8 mouse cellular contexts compared by ENCODE assay signal in the genomic region with DNA sequence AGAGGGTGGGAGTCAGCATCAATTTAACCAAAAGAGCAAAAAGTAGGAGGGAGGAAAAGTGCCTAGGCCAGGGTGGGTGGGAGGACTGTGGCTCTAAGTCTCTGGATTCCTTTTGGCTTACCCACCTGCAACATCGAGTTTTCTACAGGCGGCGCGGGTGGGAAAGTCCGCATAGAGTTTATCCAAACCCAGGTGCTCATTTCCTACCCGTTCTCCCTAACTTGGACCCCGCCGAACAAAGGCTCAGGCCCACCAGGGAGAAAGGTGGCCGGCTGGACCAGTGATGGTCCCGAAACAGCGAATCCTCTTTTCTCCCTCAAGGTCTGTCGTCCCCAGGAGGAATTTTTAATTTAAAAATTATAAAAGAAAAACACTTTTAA. TPM values are rescaled to one million over a fixed set of nuclear protein-coding genes. Genes with fewer than 3 reads are reported as not detected.
DNase-seq lines count a peak whose midpoint lies in the region; ATAC-seq and TF ChIP-seq lines count a peak whose summit lies in the region.

No protein-coding gene starts in this region.

- DNase-seq in lung, postnatal 25 days (ENCODE audit: low spot score), result no peak
- no peak for DNase-seq in forebrain, embryonic 10.5 days (ENCODE audit: extremely low spot score, low spot score)
- DNase-seq in induced T-regulatory cell, adult 2 months (ENCODE audit: low read depth), result peak; percentile 41
- no peak for DNase-seq in midbrain, postnatal 0 days (ENCODE audit: low spot score)
- no peak for DNase-seq in thymus, adult 2 months

- peak overlapping the region; percentile 70 for H3K4me2 ChIP-seq in lung, embryonic 15.5 days
- peak overlapping the region; percentile 48 for H3K4me2 ChIP-seq in midbrain, postnatal 0 days (ENCODE audit: low read depth, low read length, poor library complexity, severe bottlenecking)

- H3K27ac ChIP-seq in lung, embryonic 15.5 days, result no peak overlapping the region
- no peak overlapping the region for H3K27ac ChIP-seq in forebrain, embryonic 10.5 days
- H3K27ac ChIP-seq in midbrain, postnatal 0 days (ENCODE audit: low read depth, low read length), result no peak overlapping the region
- no peak overlapping the region for H3K27ac ChIP-seq in thymus, adult 2 months (ENCODE audit: control insufficient read depth, insufficient read depth, low read length)

- ATAC-seq in lung, embryonic 15.5 days (ENCODE audit: borderline replicate concordance, extremely low read depth, low FRiP score, low TSS enrichment), result no peak
- ATAC-seq in midbrain, postnatal 0 days (ENCODE audit: low FRiP score), result no peak
- no peak for ATAC-seq in monocyte, adult 5-6 weeks (replicated peaks; ENCODE audit: insufficient number of reproducible peaks, low FRiP score, low TSS enrichment, poor library complexity, severe bottlenecking)
- no peak for ATAC-seq in megakaryocyte-erythroid progenitor cell, adult 5-6 weeks (replicated peaks; ENCODE audit: low FRiP score, low TSS enrichment, poor library complexity, severe bottlenecking)

- peaks cover 88% of the 10 kb centered on the region for H3K27me3 ChIP-seq in lung, embryonic 15.5 days
- H3K27me3 ChIP-seq in forebrain, embryonic 10.5 days (ENCODE audit: poor library complexity, severe bottlenecking), result peaks cover 96% of the 10 kb centered on the region
- peaks cover 50% of the 10 kb centered on the region for H3K27me3 ChIP-seq in midbrain, postnatal 0 days (ENCODE audit: insufficient read depth, low read length)
- peaks cover 47% of the 10 kb centered on the region for H3K27me3 ChIP-seq in thymus, adult 2 months (ENCODE audit: control insufficient read depth, insufficient read depth, low read length)

- 2% methylated on average over 12 of the region's 12 CpGs for WGBS in lung, embryonic 15.5 days
- WGBS in forebrain, embryonic 10.5 days, result 0% methylated on average over 12 of the region's 12 CpGs
- WGBS in midbrain, postnatal 0 days, result 0% methylated on average over 12 of the region's 12 CpGs
- 13% methylated on average over 12 of the region's 12 CpGs for WGBS in thymus, adult 2 months

- H3K4me3 ChIP-seq in lung, embryonic 15.5 days, result peak overlapping the region; percentile 44
- H3K4me3 ChIP-seq in forebrain, embryonic 10.5 days, result peak overlapping the region; percentile 54
- peak overlapping the region; percentile 20; the same call in 1 of the 2 replicates for H3K4me3 ChIP-seq in midbrain, postnatal 0 days (ENCODE audit: low read depth, low read length)
- no peak overlapping the region for H3K4me3 ChIP-seq in thymus, adult 2 months (ENCODE audit: control insufficient read depth, insufficient read depth, low read length)

- H3K36me3 ChIP-seq in lung, embryonic 15.5 days, result no peaks in the 10 kb centered on the region
- no peaks in the 10 kb centered on the region for H3K36me3 ChIP-seq in forebrain, embryonic 10.5 days (replicated peaks)
- no peaks in the 10 kb centered on the region for H3K36me3 ChIP-seq in midbrain, postnatal 0 days (ENCODE audit: insufficient read depth, low read length)
- no peaks in the 10 kb centered on the region for H3K36me3 ChIP-seq in thymus, adult 2 months (ENCODE audit: control insufficient read depth, insufficient read depth, low read length)

- no peak overlapping the region for H3K9ac ChIP-seq in lung, embryonic 15.5 days
- no peak overlapping the region for H3K9ac ChIP-seq in midbrain, postnatal 0 days (replicated peaks; ENCODE audit: low read length, poor library complexity, severe bottlenecking)

- no peaks in the 10 kb centered on the region for H3K9me3 ChIP-seq in lung, embryonic 15.5 days
- H3K9me3 ChIP-seq in forebrain, embryonic 10.5 days, result no peaks in the 10 kb centered on the region
- H3K9me3 ChIP-seq in midbrain, postnatal 0 days (ENCODE audit: low read length), result no peaks in the 10 kb centered on the region

- TF ChIP-seq CTCF in midbrain, postnatal 0 days (IDR thresholded peaks at IDR 0.05), result no peak
- no peak for TF ChIP-seq CTCF in thymus, adult 2 months (IDR thresholded peaks at IDR 0.05; ENCODE audit: borderline replicate concordance, control insufficient read depth, extremely low read depth, insufficient read depth, low read length, poor library complexity)

- TF ChIP-seq POLR2A in thymus, adult 2 months (IDR thresholded peaks at IDR 0.05; ENCODE audit: control insufficient read depth, extremely low read depth, insufficient read depth, low read length, poor library complexity), result no peak

- peaks cover 47% of the 10 kb centered on the region for H3K4me1 ChIP-seq in lung, embryonic 15.5 days
- peaks cover 56% of the 10 kb centered on the region for H3K4me1 ChIP-seq in forebrain, embryonic 10.5 days
- H3K4me1 ChIP-seq in midbrain, postnatal 0 days (ENCODE audit: insufficient read depth, low read length), result no peaks in the 10 kb centered on the region
- H3K4me1 ChIP-seq in thymus, adult 2 months (replicated peaks; ENCODE audit: control insufficient read depth, insufficient read depth, low read length), result peaks cover 15% of the 10 kb centered on the region

RNA-seq across cellular contexts. Expression of gene Isl2, which starts 1.9 kb away (rescaled TPM):
- 0.27 TPM in 1 of 2 replicates, not detected in the other for polyA plus RNA-seq in lung, embryonic 15.5 days (2015; fragmentation: Nextera tagmentation; extraction: Ambion mirVana)
- polyA plus RNA-seq in forebrain, embryonic 10.5 days (2016; fragmentation: Nextera tagmentation; extraction: Ambion mirVana), result 1.0 TPM in 2 replicates
- 0.14 TPM in 1 of 2 replicates, not detected in the other for total RNA-seq in midbrain, postnatal 0 days (2014; rRNA removed)
- polyA plus RNA-seq in midbrain, postnatal 0 days (2015; fragmentation: Nextera tagmentation; extraction: Ambion mirVana), result 0.39 TPM in 1 of 2 replicates, not detected in the other
- polyA plus RNA-seq in thymus, adult 2 months (2012; rRNA removed), result 3.8 and 4.5 TPM in 2 replicates
- not detected in 3 replicates for total RNA-seq in monocyte, adult 5-6 weeks (2017)
- total RNA-seq in megakaryocyte-erythroid progenitor cell, adult 5-6 weeks (2014; fragmentation: Nextera tagmentation), result not detected in 2 replicates
- not detected in 2 replicates for total RNA-seq in megakaryocyte-erythroid progenitor cell, adult 5-6 weeks (2017)

RNA-seq across cellular contexts. Expression of gene Etfa, which starts 28.3 kb away (rescaled TPM):
- 205 and 209 TPM in 2 replicates for polyA plus RNA-seq in lung, embryonic 15.5 days (2015; fragmentation: Nextera tagmentation; extraction: Ambion mirVana)
- polyA plus RNA-seq in forebrain, embryonic 10.5 days (2016; fragmentation: Nextera tagmentation; extraction: Ambion mirVana), result 162 and 165 TPM in 2 replicates
- total RNA-seq in midbrain, postnatal 0 days (2014; rRNA removed), result 11.5 and 13.7 TPM in 2 replicates
- 94.6 and 99.1 TPM in 2 replicates for polyA plus RNA-seq in midbrain, postnatal 0 days (2015; fragmentation: Nextera tagmentation; extraction: Ambion mirVana)
- 41.9 and 45.3 TPM in 2 replicates for polyA plus RNA-seq in thymus, adult 2 months (2012; rRNA removed)
- total RNA-seq in monocyte, adult 5-6 weeks (2017), result 41.8 to 63.2 TPM (median 48.1 TPM) in 3 replicates
- total RNA-seq in megakaryocyte-erythroid progenitor cell, adult 5-6 weeks (2014; fragmentation: Nextera tagmentation), result 115 and 121 TPM in 2 replicates
- 72.0 and 72.8 TPM in 2 replicates for total RNA-seq in megakaryocyte-erythroid progenitor cell, adult 5-6 weeks (2017)
